Mouse (Mus musculus): ENCODE data around the gene Otop3. TPM values are rescaled to one million over a fixed set of nuclear protein-coding genes. Genes with fewer than 3 reads are reported as not detected.
"Not testable (repeated sequence)": the region's sequence is repeated elsewhere in the genome, so short reads cannot be mapped to it uniquely, and the experiment has no call there.

The Otop3 gene
- total RNA-seq, 2 experiments from 2014 or later = 0.22 TPM; not detected in 1

DNA sequence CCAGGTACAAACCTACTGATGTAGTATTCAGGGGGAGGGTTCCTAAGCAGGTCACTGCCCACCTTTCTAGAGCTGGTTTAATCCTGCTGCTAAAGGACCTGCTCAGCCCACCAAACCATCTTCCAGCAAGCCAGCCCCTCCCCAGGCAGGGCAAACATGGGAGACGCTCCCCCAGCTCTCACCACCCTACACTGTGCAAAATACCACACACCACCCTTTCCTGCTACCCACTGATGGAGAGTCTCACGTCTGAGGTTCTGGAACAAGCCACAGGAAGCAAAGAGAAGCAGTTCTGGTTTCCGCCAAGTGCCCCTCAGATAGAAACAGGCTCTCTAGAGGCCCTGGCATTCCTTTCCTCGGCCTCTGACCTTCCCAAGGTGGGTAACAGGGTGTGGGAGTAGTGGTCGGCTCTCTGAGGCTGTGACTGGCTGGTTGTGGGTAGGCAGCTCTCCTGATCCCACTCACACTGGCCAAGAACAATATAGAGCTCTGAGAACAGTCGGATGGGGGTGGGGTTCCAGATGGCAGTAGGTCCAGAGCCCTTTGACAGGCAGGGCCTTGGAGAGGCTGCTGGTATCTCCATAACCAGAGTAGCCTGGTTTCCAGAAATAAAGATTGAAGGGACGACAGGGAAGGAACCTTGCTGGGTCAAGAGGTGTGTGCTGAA, 31.6 kb downstream of the Otop3 start:
- no peak for DNase-seq (ENCODE audit: low spot score in 2 of 2)

DNA sequence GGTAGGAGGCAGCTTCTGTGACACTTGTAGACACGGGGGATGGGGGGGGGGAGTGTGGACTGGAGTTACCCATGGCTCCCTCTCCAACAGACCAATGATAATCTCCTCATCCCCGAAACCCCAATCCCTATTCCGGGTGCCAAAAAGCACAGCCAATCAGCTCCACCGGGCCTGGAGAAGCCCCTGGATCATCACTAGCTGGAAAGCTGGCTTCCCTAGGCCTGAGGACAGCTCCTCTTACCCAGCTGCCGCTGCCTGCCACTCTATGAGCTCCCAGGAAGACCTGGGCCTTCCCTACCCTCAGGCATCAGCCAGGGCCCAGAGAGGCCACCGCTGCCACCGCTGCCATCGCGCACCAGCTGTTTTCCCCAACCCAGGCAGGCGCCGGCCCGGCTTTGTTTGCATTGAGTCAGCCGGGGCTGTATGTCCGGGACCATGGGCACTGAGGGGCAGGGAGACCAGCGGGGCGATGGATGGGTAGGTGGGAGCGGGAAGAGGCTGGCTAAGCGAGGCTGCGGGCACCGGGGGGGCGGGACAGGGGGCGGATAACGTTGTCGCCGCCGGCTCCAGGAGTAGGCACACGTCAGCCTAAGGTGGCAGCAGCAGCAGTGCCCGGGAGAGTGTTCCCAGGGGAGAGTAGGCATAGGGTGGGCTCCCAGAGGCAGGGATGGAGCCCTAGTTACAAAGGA, 32.3 kb downstream of the Otop3 start:
- peak; percentile 66 to 69 for DNase-seq (ENCODE audit: low spot score in 2 of 2)

DNA sequence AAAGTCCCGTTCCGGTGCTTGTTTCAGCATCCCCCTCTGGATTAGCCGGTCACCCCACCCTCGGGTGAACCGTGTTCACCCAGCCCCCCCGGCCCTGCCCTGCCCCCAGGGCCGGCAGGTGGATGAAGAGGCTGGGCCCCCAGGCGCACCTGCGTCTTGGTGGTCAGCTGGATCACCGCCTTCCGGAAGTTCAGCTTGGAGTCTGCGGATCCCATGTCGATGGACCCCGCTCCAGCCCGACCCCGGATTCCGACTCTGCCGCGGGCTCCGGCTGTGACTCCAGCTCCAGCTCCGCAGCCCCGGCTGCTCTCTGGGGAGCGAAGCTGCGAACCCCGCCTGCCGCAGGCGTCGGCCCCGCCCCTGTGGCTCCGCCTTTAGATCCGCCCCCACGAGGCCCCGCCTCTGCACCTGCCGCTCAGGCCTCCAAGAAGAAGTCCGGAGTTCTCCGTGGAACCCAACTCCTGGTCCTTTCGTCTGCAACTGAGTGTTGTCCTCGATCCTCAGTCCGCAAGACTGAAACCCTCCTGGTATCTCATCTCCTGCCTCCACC, 32.9 kb downstream of the Otop3 start, which contains the start of gene Hid1:
TSS of gene Hid1 (minus strand) at position 362 of the 550 bp plus-strand sequence.
- DNase-seq (ENCODE audit: low spot score in 2 of 2) = peak; percentile 88 to 91

DNA sequence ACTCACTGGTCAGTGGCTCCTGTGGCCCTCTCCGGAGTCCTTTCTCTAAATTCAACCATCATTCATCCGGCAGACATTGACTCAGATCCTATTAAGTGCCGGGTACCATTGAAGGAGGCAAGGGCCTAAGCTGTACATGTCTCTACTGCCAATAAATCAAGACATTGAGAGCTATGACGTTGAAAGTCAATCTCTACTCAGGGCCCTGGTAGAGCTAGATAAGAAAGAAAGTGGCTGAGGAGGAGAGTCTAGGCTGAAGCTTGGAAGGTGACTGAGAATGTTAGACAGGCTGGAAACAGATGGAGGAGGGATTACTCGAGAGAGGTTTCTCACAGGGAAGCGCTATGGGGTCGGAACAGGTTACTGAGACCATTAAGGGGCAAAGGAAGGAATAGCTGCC, 35.8 kb downstream of the Otop3 start:
- no peak for DNase-seq (ENCODE audit: low spot score in 2 of 2)

DNA sequence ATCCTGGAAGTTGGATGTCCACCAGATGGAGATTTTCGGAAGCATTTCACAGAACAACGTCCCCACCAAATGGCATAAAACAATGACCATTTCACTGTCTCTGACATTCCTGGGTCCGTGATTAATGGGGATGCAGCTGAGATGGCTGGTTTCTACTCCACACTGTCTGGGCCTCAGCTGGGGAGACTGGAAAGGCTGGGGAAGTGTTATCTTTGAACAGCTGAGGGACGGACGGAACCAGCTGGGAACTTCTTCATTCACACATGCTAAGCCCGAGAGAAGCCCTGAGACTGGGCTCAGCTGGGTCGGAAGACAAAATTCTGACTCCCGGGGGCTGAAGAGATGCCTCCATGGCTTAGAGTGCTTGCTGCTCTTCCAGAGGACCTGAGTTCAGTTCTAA, 36.8 kb downstream of the Otop3 start:
- no peak for DNase-seq (ENCODE audit: low spot score in 2 of 2)

DNA sequence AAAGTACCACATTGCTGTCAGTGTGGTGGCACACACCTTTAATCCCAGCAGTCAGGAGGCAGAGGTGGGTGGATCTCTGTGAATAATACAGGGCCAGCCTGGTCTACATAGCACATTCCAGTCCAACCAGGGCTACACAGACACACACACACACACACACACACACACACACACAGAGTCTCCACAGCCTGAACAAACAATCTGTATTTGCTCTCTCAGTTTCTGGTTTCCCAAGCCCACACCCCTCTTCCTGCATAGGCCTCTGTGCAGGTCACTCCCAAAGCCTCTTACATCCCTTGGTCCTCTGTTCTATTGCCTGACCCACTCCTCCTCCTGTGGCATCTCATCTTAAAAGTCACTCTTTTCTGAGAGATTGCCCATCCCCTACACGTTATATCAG, 37.5 kb downstream of the Otop3 start:
- no peak for DNase-seq (ENCODE audit: low spot score in 2 of 2)

DNA sequence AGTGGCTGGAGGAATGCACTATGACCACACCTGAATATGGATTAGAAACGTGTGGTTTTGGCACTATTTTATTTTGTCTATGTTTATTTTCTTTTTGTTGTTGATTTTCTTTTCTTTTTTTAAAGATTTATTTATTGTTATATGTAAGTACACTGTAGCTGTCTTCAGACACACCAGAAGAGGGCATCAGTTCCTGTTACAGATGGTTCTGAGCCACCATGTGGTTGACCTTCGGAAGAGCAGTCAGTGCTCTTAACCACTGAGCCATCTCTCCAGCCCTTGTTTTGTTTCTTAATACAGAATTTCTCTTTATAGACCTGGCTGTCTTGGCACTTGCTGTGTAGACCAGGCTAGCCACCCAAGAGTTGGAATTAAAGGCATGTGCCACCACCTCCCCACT, 38.2 kb downstream of the Otop3 start:
- no peak for DNase-seq (ENCODE audit: low spot score in 2 of 2)

DNA sequence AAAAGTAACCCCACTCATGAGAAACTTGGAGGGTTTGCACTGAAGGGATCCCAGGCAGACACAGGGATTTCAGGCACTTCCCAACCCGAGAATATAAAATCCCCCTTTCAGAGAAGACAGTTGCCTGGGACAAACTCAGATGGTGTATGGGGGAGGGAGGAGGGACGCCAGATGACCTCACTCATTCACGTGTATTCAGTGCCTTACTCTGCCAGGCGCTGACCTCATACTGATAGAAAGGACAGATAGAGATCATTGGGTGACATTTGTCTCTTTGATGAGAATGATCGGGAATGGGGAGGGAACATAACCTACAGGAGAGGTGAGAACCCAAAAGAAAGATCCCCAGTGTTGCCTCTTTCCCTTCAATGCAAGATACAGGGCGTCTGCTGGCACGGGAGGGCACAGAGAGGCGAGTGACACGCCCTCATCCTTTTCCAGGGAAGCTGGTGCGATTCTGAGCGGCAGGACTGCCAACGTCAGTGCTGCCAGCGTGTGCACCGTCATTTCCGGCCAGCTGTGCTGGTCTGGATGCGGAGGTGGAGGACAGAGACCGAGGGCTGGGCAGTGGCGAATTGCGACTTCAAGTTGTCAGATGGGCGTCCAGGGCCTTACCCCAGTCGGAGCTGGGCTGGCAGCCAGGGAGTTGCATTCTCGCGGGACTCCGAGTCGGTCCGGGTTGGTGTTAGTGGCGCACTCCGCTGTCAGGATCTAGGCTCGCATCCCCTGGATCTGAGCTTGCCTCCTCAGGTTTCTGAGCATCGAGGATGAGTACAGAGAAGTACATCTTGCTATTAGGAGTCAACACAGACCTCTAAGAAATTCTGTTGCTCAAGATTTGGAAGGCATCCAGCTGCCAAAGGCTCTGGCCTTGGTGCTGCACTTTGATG, 39.5 kb downstream of the Otop3 start:
- DNase-seq (ENCODE audit: low spot score in 2 of 2) = peak; percentile 64 to 78

DNA sequence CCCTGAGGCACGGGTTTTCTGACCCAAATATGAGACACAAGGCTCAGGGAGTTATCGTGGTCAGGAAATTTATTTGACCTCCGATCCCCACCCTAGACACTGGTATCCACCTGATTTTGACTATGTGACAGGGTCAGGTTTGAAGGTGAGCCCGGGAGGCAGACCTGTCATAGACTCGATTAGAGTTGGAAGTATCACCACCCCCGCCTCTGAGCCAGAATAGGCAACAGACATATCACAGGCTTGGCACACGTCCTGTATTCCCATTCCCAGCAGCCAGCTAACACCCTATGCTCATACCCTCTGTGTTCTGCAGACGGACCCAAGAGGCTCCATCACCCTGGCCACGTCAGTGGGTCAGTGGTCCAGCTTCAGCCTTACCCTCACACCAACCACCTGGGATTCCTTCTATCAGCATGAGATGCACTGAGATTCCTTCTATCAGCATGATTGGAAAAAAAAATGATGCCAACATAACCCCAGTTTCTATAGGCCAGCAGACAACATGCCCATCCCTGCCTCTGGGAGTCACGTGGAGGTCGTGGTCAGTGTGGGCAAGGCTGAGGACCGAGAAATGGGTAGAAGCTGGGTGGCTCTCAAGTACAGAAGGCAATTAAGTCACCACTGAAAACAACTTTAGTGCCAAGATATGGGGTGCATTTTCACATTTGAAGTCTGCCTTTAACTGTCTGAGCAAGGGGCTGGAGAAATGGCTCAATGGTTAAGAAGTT, 40.3 kb downstream of the Otop3 start:
- peak in 1 of 2 experiments; percentile 78 for DNase-seq (ENCODE audit: low spot score in 2 of 2)

DNA sequence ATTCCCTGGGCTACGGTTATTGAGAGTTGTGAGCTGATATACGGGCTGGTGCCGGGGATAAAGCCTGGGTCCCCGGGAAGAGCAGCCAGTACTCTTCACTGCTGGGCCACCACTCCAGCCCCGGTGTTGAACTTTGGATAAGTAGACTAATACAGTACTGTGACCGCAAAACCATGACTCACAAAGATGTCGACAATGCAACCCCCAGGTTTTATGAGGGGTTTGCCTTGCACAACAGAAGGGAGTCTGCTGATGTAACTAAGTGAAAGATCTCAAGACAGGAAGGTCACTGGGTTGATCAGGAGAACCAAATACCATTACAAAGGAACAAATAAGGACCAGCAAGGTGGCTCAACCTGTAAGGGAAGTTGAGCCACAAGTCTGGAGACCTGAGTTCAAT, 42.2 kb downstream of the Otop3 start:
- DNase-seq (ENCODE audit: low spot score in 2 of 2) = no peak

DNA sequence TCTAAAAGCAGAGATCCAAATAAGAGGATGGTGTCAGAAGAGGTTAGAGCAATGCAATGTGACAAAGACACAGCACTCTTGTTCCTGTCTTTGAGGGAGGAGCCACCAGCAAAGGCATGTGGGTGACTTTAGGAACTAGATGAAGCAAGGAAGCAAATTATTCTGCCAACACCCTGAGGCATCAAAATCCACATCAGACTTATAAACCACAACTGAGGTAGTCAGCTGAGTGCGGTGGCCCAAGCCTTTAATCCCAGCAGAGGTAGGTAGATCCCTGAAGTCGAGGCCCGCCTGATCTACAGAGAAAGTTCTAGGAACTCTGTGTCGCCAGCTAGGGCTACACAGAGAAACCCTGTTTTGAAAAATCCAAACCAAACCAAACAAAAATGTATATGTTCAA, 42.7 kb downstream of the Otop3 start:
- DNase-seq (ENCODE audit: low spot score in 2 of 2) = no peak

DNA sequence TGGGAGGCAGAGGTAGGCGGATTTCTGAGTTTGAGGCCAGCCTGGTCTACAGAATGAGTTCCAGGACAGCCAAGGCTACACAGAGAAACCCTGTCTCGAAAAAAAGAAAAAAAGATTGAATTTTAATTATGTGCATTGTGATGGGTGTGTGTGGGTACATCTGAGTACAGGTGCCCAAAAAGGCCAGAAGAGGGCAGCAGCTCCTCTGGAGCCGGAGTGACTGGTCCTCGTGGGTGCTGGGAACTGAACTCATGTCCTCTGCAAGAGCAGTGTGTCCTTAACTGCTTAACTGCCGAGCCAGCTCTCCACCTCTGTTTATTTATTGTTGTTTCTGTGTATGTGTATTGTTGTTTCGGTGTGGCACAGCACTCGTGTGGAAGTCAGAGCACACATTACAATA, 43.3 kb downstream of the Otop3 start:
- no peak for DNase-seq (ENCODE audit: low spot score in 2 of 2)

DNA sequence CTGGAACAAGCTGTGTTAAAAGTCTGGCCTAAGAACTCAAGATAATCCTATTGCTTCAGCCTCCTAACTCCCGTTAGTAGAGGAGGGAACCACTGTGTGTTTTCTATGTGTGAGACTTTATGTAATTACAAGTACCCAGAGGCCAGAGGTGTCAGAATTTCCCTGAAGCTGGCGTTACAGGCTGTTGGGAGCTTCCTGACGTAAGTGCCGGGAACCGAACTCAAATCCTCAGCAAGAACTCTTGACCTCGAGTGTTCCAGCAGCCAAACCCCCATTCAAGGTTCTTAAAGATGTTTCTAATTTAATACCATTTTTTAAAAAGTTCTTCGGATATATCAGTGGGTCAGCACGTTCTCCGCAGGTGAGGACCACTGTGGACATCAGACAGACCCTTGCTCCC, 46.7 kb downstream of the Otop3 start:
- DNase-seq (ENCODE audit: low spot score in 2 of 2) = no peak

DNA sequence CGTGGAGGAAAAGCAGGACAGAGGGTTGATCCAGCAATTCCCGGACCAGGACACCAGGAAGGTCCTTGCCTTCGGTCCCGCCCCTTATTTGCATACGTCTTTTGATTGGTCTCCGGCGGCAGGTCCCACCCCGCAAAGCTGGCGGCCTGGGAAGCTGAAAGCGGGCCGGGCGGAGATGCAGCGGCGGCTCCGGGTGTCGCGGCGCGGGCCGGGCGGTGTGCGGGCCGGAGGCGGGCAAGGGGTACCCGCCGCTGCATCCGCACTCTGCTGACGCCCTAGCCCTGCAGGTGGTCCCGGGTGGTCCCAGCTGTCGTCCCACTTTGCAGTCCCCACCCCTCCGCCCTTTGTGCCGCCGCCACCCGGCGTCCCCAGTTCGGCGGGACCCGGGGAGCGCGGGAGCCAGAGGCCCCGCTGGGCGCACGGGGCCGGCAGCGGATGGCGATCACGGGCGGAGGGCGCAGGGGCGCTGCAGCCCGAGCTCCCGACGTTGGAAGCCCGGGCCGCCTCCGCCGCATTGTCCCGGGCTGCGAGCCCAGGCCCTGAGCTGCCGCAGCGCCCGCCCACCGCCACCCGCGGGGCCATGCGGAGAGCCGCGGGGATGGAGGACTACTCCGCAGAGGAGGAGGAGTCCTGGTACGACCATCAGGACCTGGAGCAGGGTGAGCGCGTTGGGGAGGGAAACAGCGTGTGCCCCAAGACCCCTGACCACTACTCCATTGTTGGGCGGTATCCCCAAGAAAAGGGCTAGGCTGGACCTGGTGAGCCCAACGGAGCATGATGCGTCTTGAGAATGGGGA, 47.4 kb downstream of the Otop3 start, which contains the start of gene Cdr2l:
TSS of gene Cdr2l (plus strand) at position 174 of the 797 bp plus-strand sequence.
- peak; percentile 83 to 90 for DNase-seq (ENCODE audit: low spot score in 2 of 2)

DNA sequence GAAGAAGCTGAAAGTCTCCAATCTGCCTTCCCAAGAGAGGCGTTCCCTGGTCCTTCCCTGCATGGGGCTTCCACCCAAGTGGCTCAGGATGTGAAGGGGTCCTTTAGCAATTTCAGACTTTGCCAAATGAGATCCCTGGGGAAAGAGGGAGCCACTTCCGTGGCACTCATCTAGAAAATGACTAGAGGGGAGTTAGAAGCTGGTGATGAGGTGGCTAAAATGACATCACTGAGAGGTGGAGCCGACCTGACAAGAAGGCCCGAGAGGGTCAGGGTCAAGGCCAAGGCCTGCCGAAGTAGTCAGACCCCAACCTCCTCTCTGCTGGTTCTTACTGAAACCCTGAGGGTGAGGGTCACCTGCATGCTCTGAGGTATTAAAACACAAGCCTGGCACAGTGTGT, 48.4 kb downstream of the Otop3 start:
- no peak for DNase-seq (ENCODE audit: low spot score in 2 of 2)

DNA sequence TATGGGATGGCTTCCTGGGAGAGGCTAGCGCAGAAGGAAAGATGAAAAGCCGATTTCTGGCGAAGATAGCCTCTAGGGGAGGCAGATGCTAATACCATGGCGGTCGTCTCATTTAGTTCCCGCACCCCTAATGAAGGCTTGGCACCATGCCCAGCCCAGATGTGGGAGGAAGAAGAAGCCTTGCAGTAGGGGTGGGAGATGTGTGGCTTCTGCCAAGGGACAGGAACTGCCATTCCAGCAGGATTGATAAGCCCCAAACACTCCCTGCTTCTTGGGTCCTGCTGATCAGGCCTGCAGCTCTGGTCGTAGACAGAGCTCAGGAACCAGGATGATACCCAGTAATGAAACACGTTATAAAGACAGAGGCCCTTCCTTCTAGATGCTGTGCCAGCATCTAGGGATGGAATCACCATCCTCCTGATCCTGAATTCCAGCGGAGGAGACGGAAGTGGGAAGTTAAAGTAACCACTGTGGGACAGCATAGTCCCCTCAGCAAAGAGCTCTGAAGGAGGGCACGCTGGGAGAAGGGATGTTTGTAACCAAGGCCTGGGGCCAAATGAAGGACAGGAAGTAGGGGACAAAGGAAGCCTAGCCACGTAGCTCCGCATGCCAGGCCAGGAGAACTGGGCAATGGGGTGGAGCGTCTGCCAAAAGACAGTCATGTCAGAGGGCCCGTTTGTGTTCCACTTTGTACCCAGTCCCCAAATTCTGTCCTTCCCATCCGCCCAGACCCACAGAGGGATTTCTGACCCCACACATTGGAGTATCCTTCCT, 49.4 kb downstream of the Otop3 start:
- no peak for DNase-seq (ENCODE audit: low spot score in 2 of 2)

DNA sequence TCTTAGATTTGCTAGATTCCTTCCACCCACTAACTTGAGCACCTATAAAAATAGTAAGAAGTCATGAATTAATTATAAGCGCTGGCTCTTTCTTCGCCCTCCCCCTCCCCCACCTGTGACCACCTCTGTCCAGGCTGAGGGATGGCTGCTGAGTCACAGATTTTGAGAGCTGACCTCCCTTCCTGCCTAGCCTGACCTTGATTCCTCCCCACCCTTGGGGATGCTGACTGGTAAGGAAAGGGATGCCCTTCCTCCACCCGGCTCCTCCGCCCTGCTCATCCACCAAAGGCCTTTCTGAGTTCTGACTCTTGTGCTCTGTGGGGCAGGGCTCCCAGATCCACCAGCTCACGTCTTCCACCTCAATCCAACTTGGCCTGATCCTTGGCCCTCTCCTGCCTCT, 50.1 kb downstream of the Otop3 start:
- DNase-seq (ENCODE audit: low spot score in 2 of 2) = no peak

DNA sequence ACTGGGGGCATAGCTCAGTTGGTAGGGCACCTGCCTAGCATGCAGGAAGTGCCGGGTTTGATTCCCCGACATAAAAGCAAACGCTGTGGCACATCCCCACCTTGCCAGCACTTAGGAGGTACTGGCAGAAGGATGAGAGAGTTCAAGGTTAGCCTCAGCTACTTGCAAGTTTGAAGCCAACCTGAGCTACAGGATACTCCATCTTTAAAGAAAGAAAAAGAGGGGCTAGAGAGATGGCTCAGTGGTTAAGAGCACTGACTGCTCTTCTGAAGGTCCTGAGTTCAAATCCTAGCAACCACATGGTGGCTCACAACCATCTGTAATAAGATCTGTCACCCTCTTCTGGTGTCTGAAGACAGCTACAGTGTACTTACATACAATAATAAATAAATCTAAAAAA, 52.3 kb downstream of the Otop3 start:
- not testable (repeated sequence) for DNase-seq (ENCODE audit: low spot score in 2 of 2)

DNA sequence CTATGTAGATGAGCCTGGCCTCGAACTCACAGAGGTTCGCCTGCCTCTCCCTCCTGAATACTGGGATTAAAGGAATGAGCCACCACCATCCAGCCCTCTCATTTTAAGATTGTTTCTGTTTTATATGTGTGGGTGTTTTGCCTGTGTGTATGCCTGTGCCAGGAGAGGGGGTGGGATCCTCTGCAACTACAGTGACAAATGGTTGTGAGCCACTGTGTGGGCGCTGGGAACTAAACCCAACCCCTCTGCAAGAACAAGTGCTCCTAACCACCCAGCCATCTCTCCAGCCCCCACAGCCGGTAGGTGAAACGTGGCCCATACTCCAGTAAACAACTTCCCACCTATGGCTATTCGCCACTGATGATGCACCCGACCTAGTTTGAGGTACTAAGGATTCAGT, 56.8 kb downstream of the Otop3 start:
- peak in 1 of 2 experiments; percentile 59 for DNase-seq (ENCODE audit: low spot score in 2 of 2)
